Comparison of ENCODE assay signal across 17 mouse cellular contexts in genomic region chr19:4144550-4145498, GRCm38 (mm10). TPM values are rescaled to one million over a fixed set of nuclear protein-coding genes. Genes with fewer than 3 reads are reported as not detected.
DNase-seq lines count a peak whose midpoint lies in the region; ATAC-seq and TF ChIP-seq lines count a peak whose summit lies in the region.
"Had no signal": no experiment of that assay in that cellular context is flagged by ENCODE, and none has a peak within 500 bp of the region (broad histone marks: within the 10 kb centered on the region; RNA-seq: fewer than 3 reads in every experiment).

No protein-coding gene starts in this region.

- no peak for TF ChIP-seq EP300 in stomach, postnatal 0 days (optimal IDR thresholded peaks at IDR 0.05)

- peaks cover 28% of the 10 kb centered on the region for H3K4me1 ChIP-seq in kidney, embryonic 15.5 days
- peaks cover 15% of the 10 kb centered on the region for H3K4me1 ChIP-seq in stomach, embryonic 16.5 days (ENCODE audit: control insufficient read depth, insufficient read depth, low read length)
- no peaks in the 10 kb centered on the region for H3K4me1 ChIP-seq in stomach, postnatal 0 days (replicated peaks; ENCODE audit: control insufficient read depth, insufficient read depth)
- H3K4me1 ChIP-seq in forebrain, embryonic 14.5 days (ENCODE audit: control insufficient read depth, insufficient read depth, low read length): peaks cover 10% of the 10 kb centered on the region

- no peak overlapping the region for H3K4me2 ChIP-seq in kidney, embryonic 15.5 days
- no peak overlapping the region for H3K4me2 ChIP-seq in stomach, embryonic 16.5 days (ENCODE audit: low read depth, low read length)
- H3K4me2 ChIP-seq in stomach, postnatal 0 days (replicated peaks; ENCODE audit: low read depth): no peak overlapping the region
- H3K4me2 ChIP-seq in forebrain, embryonic 14.5 days (ENCODE audit: low read length): no peak overlapping the region
- H3K4me2 ChIP-seq: heart, embryonic 13.5 days; lung, embryonic 15.5 days; midbrain, embryonic 13.5 days had no signal

- H3K27me3 ChIP-seq in kidney, embryonic 15.5 days: no peaks in the 10 kb centered on the region
- no peaks in the 10 kb centered on the region for H3K27me3 ChIP-seq in stomach, embryonic 16.5 days (ENCODE audit: control insufficient read depth, insufficient read depth, low read length)
- H3K27me3 ChIP-seq in stomach, postnatal 0 days (ENCODE audit: control insufficient read depth, insufficient read depth, low read length): no peaks in the 10 kb centered on the region
- no peaks in the 10 kb centered on the region for H3K27me3 ChIP-seq in forebrain, embryonic 14.5 days (replicated peaks; ENCODE audit: control insufficient read depth, insufficient read depth, low read length)
- H3K27me3 ChIP-seq: heart, embryonic 13.5 days; lung, embryonic 15.5 days; midbrain, embryonic 13.5 days had no signal

- 79% methylated on average over 16 of the region's 16 CpGs for WGBS in kidney, embryonic 15.5 days
- WGBS in stomach, embryonic 16.5 days: 77% methylated on average over 16 of the region's 16 CpGs
- WGBS in stomach, postnatal 0 days: 74% methylated on average over 16 of the region's 16 CpGs
- 82% methylated on average over 16 of the region's 16 CpGs for WGBS in forebrain, embryonic 14.5 days

- no peak overlapping the region for H3K4me3 ChIP-seq in kidney, embryonic 15.5 days (replicated peaks)
- H3K4me3 ChIP-seq in stomach, embryonic 16.5 days (replicated peaks; ENCODE audit: low read length): no peak overlapping the region
- no peak overlapping the region for H3K4me3 ChIP-seq in stomach, postnatal 0 days (ENCODE audit: low read depth, low read length)
- H3K4me3 ChIP-seq in forebrain, embryonic 14.5 days (ENCODE audit: low read depth, low read length): no peak overlapping the region
- H3K4me3 ChIP-seq: heart, embryonic 13.5 days; limb, embryonic 10.5 days; lung, embryonic 15.5 days; midbrain, embryonic 13.5 days had no signal

- H3K9me3 ChIP-seq in kidney, embryonic 15.5 days (replicated peaks): no peaks in the 10 kb centered on the region
- no peaks in the 10 kb centered on the region for H3K9me3 ChIP-seq in stomach, embryonic 16.5 days (replicated peaks; ENCODE audit: control insufficient read depth, low read length)
- H3K9me3 ChIP-seq in stomach, postnatal 0 days (ENCODE audit: control insufficient read depth, low read length): no peaks in the 10 kb centered on the region
- no peaks in the 10 kb centered on the region for H3K9me3 ChIP-seq in forebrain, embryonic 14.5 days (replicated peaks; ENCODE audit: control insufficient read depth, low read length)
- H3K9me3 ChIP-seq: limb, embryonic 10.5 days; lung, embryonic 15.5 days; midbrain, embryonic 13.5 days had no signal

- no peak overlapping the region for H3K9ac ChIP-seq in kidney, embryonic 15.5 days
- H3K9ac ChIP-seq in stomach, embryonic 16.5 days (ENCODE audit: low read length): no peak overlapping the region
- no peak overlapping the region for H3K9ac ChIP-seq in stomach, postnatal 0 days (ENCODE audit: low read length)
- no peak overlapping the region for H3K9ac ChIP-seq in forebrain, embryonic 14.5 days (ENCODE audit: low read length)
- H3K9ac ChIP-seq: heart, embryonic 13.5 days; lung, embryonic 15.5 days; midbrain, embryonic 13.5 days had no signal

- H3K36me3 ChIP-seq in kidney, embryonic 15.5 days: peaks cover 1% of the 10 kb centered on the region
- no peaks in the 10 kb centered on the region for H3K36me3 ChIP-seq in stomach, embryonic 16.5 days (ENCODE audit: control insufficient read depth, insufficient read depth, low read length)
- H3K36me3 ChIP-seq in stomach, postnatal 0 days (ENCODE audit: control insufficient read depth, insufficient read depth, low read length): no peaks in the 10 kb centered on the region
- no peaks in the 10 kb centered on the region for H3K36me3 ChIP-seq in forebrain, embryonic 14.5 days (ENCODE audit: control insufficient read depth, insufficient read depth, low read length)
- H3K36me3 ChIP-seq: lung, embryonic 15.5 days; midbrain, embryonic 13.5 days had no signal

- TF ChIP-seq CTCF in stomach, postnatal 0 days (IDR thresholded peaks at IDR 0.05; ENCODE audit: low read depth): no peak

- H3K27ac ChIP-seq in kidney, embryonic 15.5 days: no peak overlapping the region
- 0 out of 2 replicates have a peak overlapping the region, but pooled peaks have one; percentile 12 for H3K27ac ChIP-seq in stomach, embryonic 16.5 days (ENCODE audit: low read length)
- H3K27ac ChIP-seq in stomach, postnatal 0 days (replicated peaks): no peak overlapping the region
- H3K27ac ChIP-seq in forebrain, embryonic 14.5 days (ENCODE audit: low read depth, low read length): no peak overlapping the region
- H3K27ac ChIP-seq: heart, embryonic 13.5 days; limb, embryonic 10.5 days; lung, embryonic 15.5 days; midbrain, embryonic 13.5 days had no signal

- no peak for ATAC-seq in kidney, embryonic 15.5 days (replicated peaks; ENCODE audit: low FRiP score)
- ATAC-seq in stomach, embryonic 16.5 days (ENCODE audit: insufficient read depth, low FRiP score): no peak
- no peak for ATAC-seq in stomach, postnatal 0 days (ENCODE audit: low FRiP score, low TSS enrichment)
- ATAC-seq in forebrain, embryonic 14.5 days: no peak
- ATAC-seq: midbrain, embryonic 13.5 days had no signal

- peak; percentile 33 for DNase-seq in gastrocnemius, adult 18-20 months (ENCODE audit: low spot score)
- DNase-seq in gastrocnemius, postnatal 10 days: no peak
- DNase-seq in kidney, postnatal 10 days: peak; percentile 51
- no peak for DNase-seq in stomach, postnatal 0 days (ENCODE audit: low spot score)
- peak; percentile 34 to 44 for DNase-seq in thymus, postnatal 36 days
- no peak for DNase-seq in forebrain, embryonic 14.5 days (ENCODE audit: low spot score)
- DNase-seq: adrenal gland, postnatal 25 days; cerebellum, adult 18-20 months had no signal

RNA-seq across cellular contexts. Expression of gene Cabp4, which starts 1.0 kb away (rescaled TPM):
- not detected for total RNA-seq in gastrocnemius, adult 18-20 months (2021)
- not detected for total RNA-seq in gastrocnemius, postnatal 10 days (2021)
- 0.05 and 0.10 TPM in 2 replicates for polyA plus RNA-seq in kidney, embryonic 15.5 days (2015; fragmentation: Nextera tagmentation; extraction: Ambion mirVana)
- 0.12 TPM in 1 of 2 replicates, not detected in the other for polyA plus RNA-seq in stomach, embryonic 16.5 days (2015; fragmentation: Nextera tagmentation; extraction: Ambion mirVana)
- polyA plus RNA-seq in stomach, postnatal 0 days (2015; fragmentation: Nextera tagmentation; extraction: Ambion mirVana): 0.05 TPM in 1 of 2 replicates, not detected in the other
- polyA plus RNA-seq in forebrain, embryonic 14.5 days (2014; fragmentation: Nextera tagmentation; extraction: Ambion mirVana): 0.08 and 0.12 TPM in 2 replicates
- polyA plus RNA-seq: heart, embryonic 13.5 days had no signal

RNA-seq across cellular contexts. Expression of gene Coro1b, which starts 3.6 kb away (rescaled TPM):
- 10 to 100 TPM; 11.9 to 13.4 TPM for total RNA-seq in gastrocnemius, adult 18-20 months (2021)
- total RNA-seq in gastrocnemius, postnatal 10 days (2021): 10 to 100 TPM; 41.1 to 48.6 TPM
- 165 and 174 TPM in 2 replicates for polyA plus RNA-seq in kidney, embryonic 15.5 days (2015; fragmentation: Nextera tagmentation; extraction: Ambion mirVana)
- polyA plus RNA-seq in stomach, embryonic 16.5 days (2015; fragmentation: Nextera tagmentation; extraction: Ambion mirVana): 176 and 182 TPM in 2 replicates
- 127 and 133 TPM in 2 replicates for polyA plus RNA-seq in stomach, postnatal 0 days (2015; fragmentation: Nextera tagmentation; extraction: Ambion mirVana)
- 134 and 154 TPM in 2 replicates for polyA plus RNA-seq in forebrain, embryonic 14.5 days (2014; fragmentation: Nextera tagmentation; extraction: Ambion mirVana)

RNA-seq across cellular contexts. Expression of gene Gpr152, which starts 5.2 kb away (rescaled TPM):
- total RNA-seq in gastrocnemius, adult 18-20 months (2021): not detected
- not detected for total RNA-seq in gastrocnemius, postnatal 10 days (2021)
- polyA plus RNA-seq in kidney, embryonic 15.5 days (2015; fragmentation: Nextera tagmentation; extraction: Ambion mirVana): not detected in 2 replicates
- polyA plus RNA-seq in stomach, embryonic 16.5 days (2015; fragmentation: Nextera tagmentation; extraction: Ambion mirVana): not detected in 2 replicates
- polyA plus RNA-seq in stomach, postnatal 0 days (2015; fragmentation: Nextera tagmentation; extraction: Ambion mirVana): 0.02 TPM in 1 of 2 replicates, not detected in the other
- polyA plus RNA-seq in forebrain, embryonic 14.5 days (2014; fragmentation: Nextera tagmentation; extraction: Ambion mirVana): not detected in 2 replicates
- total RNA-seq: layer of hippocampus, postnatal 10 days had no signal
- polyA plus RNA-seq: C2C12; heart, embryonic 13.5 days; limb, embryonic 10.5 days; lung, embryonic 15.5 days; neural tube, embryonic 14.5 days had no signal

RNA-seq across cellular contexts. Expression of gene Ptprcap, which starts 8.6 kb away (rescaled TPM):
- not detected for total RNA-seq in gastrocnemius, adult 18-20 months (2021)
- total RNA-seq in gastrocnemius, postnatal 10 days (2021): 1 to 10 TPM in 1 of 2 experiments, under 1 TPM in 1; 0.49 to 2.0 TPM
- polyA plus RNA-seq in kidney, embryonic 15.5 days (2015; fragmentation: Nextera tagmentation; extraction: Ambion mirVana): 0.42 and 1.2 TPM in 2 replicates
- polyA plus RNA-seq in stomach, embryonic 16.5 days (2015; fragmentation: Nextera tagmentation; extraction: Ambion mirVana): 5.8 and 6.2 TPM in 2 replicates
- polyA plus RNA-seq in stomach, postnatal 0 days (2015; fragmentation: Nextera tagmentation; extraction: Ambion mirVana): 1.1 and 1.3 TPM in 2 replicates
- 0.24 TPM in 1 of 2 replicates, not detected in the other for polyA plus RNA-seq in forebrain, embryonic 14.5 days (2014; fragmentation: Nextera tagmentation; extraction: Ambion mirVana)

RNA-seq across cellular contexts. Expression of gene Rps6kb2, which starts 18.3 kb away (rescaled TPM):
- 10 to 100 TPM; 24.8 to 25.9 TPM for total RNA-seq in gastrocnemius, adult 18-20 months (2021)
- 10 to 100 TPM; 25.3 to 30.9 TPM for total RNA-seq in gastrocnemius, postnatal 10 days (2021)
- 51.5 and 58.5 TPM in 2 replicates for polyA plus RNA-seq in kidney, embryonic 15.5 days (2015; fragmentation: Nextera tagmentation; extraction: Ambion mirVana)
- 50.2 and 60.4 TPM in 2 replicates for polyA plus RNA-seq in stomach, embryonic 16.5 days (2015; fragmentation: Nextera tagmentation; extraction: Ambion mirVana)
- 41.1 and 49.3 TPM in 2 replicates for polyA plus RNA-seq in stomach, postnatal 0 days (2015; fragmentation: Nextera tagmentation; extraction: Ambion mirVana)
- 32.3 and 35.5 TPM in 2 replicates for polyA plus RNA-seq in forebrain, embryonic 14.5 days (2014; fragmentation: Nextera tagmentation; extraction: Ambion mirVana)

Comparison
In these comparisons a context has a peak if more than half of its experiments do, and no peak if none do; other contexts are left out.
1. DNase-seq: peak in gastrocnemius, adult 18-20 months (single experiment), kidney, postnatal 10 days (single experiment) and thymus, postnatal 36 days (2 of 2); none in gastrocnemius, postnatal 10 days (single experiment), stomach, postnatal 0 days (single experiment) and forebrain, embryonic 14.5 days (single experiment).